Mouse (Mus musculus): ENCODE data around the gene Ipo13.

- TF ChIP-seq CTCF (conservative IDR thresholded peaks at IDR 0.05; ENCODE audit: low read length) (no peak), POU5F1 (IDR thresholded peaks at IDR 0.05; ENCODE audit: borderline replicate concordance, low read length) (no peak), NANOG (IDR thresholded peaks at IDR 0.05; ENCODE audit: borderline replicate concordance, low read length) (no peak)
Observed at GRCm38 (mm10) chr4:117921358-117921757, 6.6 kb upstream of the Ipo13 start.

All from E14TG2a.4 (cell line).